Mouse (Mus musculus) intestine, postnatal 0 days (tissue): ENCODE measurements around the gene Car14. TPM values are rescaled to one million over a fixed set of nuclear protein-coding genes. Genes with fewer than 3 reads are reported as not detected.
"Not testable (repeated sequence)": the region's sequence is repeated elsewhere in the genome, so short reads cannot be mapped to it uniquely, and the experiment has no call there.

ENCODE experiments used
- ATAC-seq: fragments of 200-750 bp; cut with Nextera tagmentation; 2 replicates; pipeline ENCODE4 v1.8.0; 2017; ENCODE audit warnings: mild to moderate bottlenecking, moderate TSS enrichment, moderate library complexity
- H3K27ac ChIP-seq: fragments of 300-500 bp; sonication (generic); 2 replicates; pipeline ENCODE4 v1.5.1; 2014; ENCODE audit warnings: mild to moderate bottlenecking, low read depth, low read length, moderate library complexity
- H3K27me3 ChIP-seq: fragments of 300-500 bp; sonication (generic); replicated peaks from 2 replicates; pipeline ENCODE4 v1.6.1; 2014; ENCODE audit warnings: low read length, mixed read lengths; ENCODE audit not compliant: control insufficient read depth, insufficient read depth
- H3K36me3 ChIP-seq: fragments of 300-500 bp; sonication (generic); 2 replicates; pipeline ENCODE4 v1.6.1; 2014; ENCODE audit warnings: mild to moderate bottlenecking, moderate library complexity; ENCODE audit not compliant: control insufficient read depth, insufficient read depth
- H3K4me1 ChIP-seq: fragments of 300-500 bp; sonication (generic); replicated peaks from 2 replicates; pipeline ENCODE4 v1.6.1; 2014; ENCODE audit warnings: antibody characterized with exemption, low read length, mixed read lengths; ENCODE audit not compliant: control insufficient read depth, insufficient read depth
- H3K4me2 ChIP-seq: fragments of 300-500 bp; sonication (generic); replicated peaks from 2 replicates; pipeline ENCODE4 v1.6.1; 2014; ENCODE audit warnings: low read depth, mild to moderate bottlenecking, moderate library complexity
- H3K4me3 ChIP-seq: fragments of 300-500 bp; sonication (generic); 2 replicates; pipeline ENCODE4 v1.5.1; 2014; ENCODE audit warnings: low read depth, low read length
- H3K9ac ChIP-seq: fragments of 300-500 bp; sonication (generic); 2 replicates; pipeline ENCODE4 v1.6.1; 2014; ENCODE audit warnings: mild to moderate bottlenecking, low read depth, low read length
- H3K9me3 ChIP-seq: fragments of 300-500 bp; sonication (generic); 2 replicates; pipeline ENCODE4 v1.6.1; 2016; ENCODE audit warnings: mixed run types; ENCODE audit not compliant: control insufficient read depth
- CTCF ChIP-seq: sonication (generic); IDR thresholded peaks from 2 replicates; pipeline ENCODE4 v1.5.1; 2016; ENCODE audit warnings: low read depth, mild to moderate bottlenecking, control low read depth, antibody characterized with exemption, moderate library complexity
- WGBS: fragments of 180-500 bp; shearing (Covaris S2); extraction: QIAGEN DNeasy Blood & Tissue Kit; methylation state at CpG from one replicate; pipeline ENCODE4 v1.1.7; 2014; 5-methylcytosine and 5-hydroxymethylcytosine counted together
- polyA plus RNA-seq: library from polyadenylated mRNA; unstranded; fragments of >200 nt; fragmentation: Nextera tagmentation; extraction: Ambion mirVana; gene quantifications from 2 replicates; pipeline ENCODE4 v1.2.1, GENCODE M21; 2015

The Car14 gene
- polyA plus RNA-seq, 1 experiment from 2014 or later = 0.90 TPM

DNA sequence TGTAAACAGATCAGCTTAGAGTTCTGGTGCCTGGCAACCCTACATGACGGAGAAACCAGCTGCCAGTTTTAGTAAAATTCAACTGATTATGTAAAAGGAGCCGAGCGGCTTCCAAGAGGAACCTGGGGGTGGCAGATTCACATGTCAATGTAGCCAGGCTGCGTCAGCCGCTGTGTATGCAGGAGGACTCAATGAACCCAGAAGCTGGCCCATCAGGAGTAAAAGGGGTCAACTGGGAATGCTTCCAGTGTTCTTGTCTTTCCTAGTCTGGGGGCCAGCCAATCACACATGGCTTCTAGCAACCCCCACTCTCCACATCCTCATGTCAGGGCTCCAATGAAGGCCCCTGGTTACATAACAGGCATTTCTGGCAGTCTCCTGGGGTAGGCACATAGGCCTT is 39.4 kb downstream of the Car14 start:
- Histone ChIP-seq H3K27ac (no peak overlapping the region; the same call in 1 of the 2 replicates), H3K4me1 (no peaks in the 10 kb centered on the region), H3K9me3 (no peaks in the 10 kb centered on the region), H3K27me3 (no peaks in the 10 kb centered on the region), H3K4me3 (no peak overlapping the region), H3K9ac (no peak overlapping the region), H3K4me2 (no peak overlapping the region), H3K36me3 (peaks cover 35% of the 10 kb centered on the region)
- 71% methylated on average over 5 of the region's 5 CpGs for WGBS
- TF ChIP-seq CTCF = no peak
- no peak for ATAC-seq

DNA sequence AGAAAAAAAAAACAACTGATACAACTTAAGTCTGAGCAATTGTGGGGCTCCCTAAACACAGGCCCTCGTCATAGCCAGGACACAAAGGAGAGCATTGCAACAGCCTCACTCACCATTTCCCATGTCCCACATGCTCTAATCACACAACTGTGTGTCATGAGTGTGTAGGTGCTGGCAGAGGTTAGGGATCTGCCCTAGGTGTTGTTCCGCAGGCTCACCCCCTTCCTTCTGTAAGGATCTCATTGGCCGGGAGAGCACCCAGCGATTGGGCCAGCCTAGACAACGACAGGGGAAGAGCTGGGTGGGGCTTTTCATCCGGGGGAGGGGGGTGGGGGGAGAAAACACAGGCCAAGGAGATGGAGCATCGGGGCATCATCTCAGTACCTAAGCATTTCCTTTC is 40.9 kb downstream of the Car14 start:
- TF ChIP-seq CTCF = no peak

DNA sequence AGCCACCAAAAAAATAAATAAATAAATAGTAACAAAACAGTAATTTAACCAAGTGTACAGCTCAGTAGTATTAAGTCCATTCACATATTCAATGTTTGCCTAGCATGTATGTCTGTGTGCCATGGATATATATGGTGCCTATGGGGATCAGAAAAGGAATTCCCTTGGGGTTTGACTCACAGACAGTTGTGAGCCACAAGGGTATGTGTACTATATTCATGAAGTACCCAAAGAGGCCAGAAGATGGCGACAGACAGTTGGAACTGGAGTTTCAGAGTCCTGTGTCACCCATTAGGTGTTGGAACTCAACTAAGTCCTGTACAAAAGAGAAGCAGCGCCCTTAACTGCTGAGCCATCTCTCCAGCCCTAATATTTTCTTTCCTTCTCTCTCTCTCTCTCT is 42.7 kb downstream of the Car14 start:
- H3K9ac ChIP-seq = no peak overlapping the region
- no peak overlapping the region for H3K27ac ChIP-seq
- ATAC-seq = peak; percentile 60
- no peaks in the 10 kb centered on the region for H3K9me3 ChIP-seq
- TF ChIP-seq CTCF = peak; percentile 92
- H3K4me3 ChIP-seq = no peak overlapping the region
- WGBS = 29% methylated on average over 2 of the region's 2 CpGs
- H3K4me2 ChIP-seq = no peak overlapping the region
- no peaks in the 10 kb centered on the region for H3K27me3 ChIP-seq
- H3K4me1 ChIP-seq = no peaks in the 10 kb centered on the region
- H3K36me3 ChIP-seq = peaks cover 24% of the 10 kb centered on the region

More for the DNA sequence above, 40.9 kb downstream of the Car14 start:
- H3K9ac ChIP-seq = no peak overlapping the region
- H3K9me3 ChIP-seq = no peaks in the 10 kb centered on the region
- WGBS = 67% methylated on average over 7 of the region's 7 CpGs
- no peak overlapping the region for H3K4me3 ChIP-seq
- no peaks in the 10 kb centered on the region for H3K27me3 ChIP-seq
- no peak for ATAC-seq
- no peaks in the 10 kb centered on the region for H3K4me1 ChIP-seq
- H3K27ac ChIP-seq = no peak overlapping the region
- no peak overlapping the region for H3K4me2 ChIP-seq
- peaks cover 26% of the 10 kb centered on the region for H3K36me3 ChIP-seq

DNA sequence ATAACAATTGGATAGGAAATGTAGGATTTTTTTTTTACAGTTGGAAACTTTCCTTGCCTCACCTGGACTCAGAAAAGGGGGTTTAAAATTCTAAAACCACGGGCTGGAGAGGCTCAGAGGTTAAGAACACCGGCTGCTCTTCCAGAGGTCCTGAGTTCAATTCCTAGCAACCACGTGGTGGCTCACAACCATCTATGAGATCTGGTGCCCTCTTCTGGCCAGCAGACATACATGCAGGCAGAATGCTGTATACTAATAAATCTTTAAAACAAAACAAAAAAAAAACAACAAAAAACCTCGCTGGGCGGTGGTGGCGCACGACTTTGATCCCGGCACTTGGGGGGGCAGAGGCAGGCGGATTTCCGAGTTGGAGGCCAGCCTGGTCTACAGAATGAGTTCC is 43.3 kb downstream of the Car14 start:
- H3K4me1 ChIP-seq = no peaks in the 10 kb centered on the region
- no peak for ATAC-seq
- no peak overlapping the region for H3K4me2 ChIP-seq
- no peaks in the 10 kb centered on the region for H3K27me3 ChIP-seq
- H3K4me3 ChIP-seq = no peak overlapping the region
- H3K27ac ChIP-seq = no peak overlapping the region
- peaks cover 24% of the 10 kb centered on the region for H3K36me3 ChIP-seq
- H3K9me3 ChIP-seq = no peaks in the 10 kb centered on the region
- TF ChIP-seq CTCF = peak; percentile 56
- WGBS = 82% methylated on average over 10 of the region's 10 CpGs
- H3K9ac ChIP-seq = no peak overlapping the region

DNA sequence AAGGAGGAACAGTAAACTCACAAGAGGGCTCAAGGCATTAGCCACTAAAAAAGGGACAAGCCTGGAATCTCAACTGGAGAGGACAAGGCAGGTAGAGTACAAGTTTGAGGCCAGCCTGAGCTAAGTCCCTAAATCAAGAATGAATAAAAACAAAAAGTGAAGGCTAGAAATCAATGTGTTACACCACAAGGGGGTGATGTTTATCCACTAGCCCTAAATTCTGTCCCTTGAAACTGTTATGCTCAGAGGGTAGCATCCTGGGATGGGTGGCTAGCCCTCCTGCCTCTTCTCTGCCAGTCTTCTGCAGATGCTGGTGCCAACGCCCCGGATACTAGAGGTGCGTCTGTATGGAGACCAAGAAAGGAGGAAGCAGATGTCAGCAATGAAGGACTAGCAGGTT is 44.2 kb downstream of the Car14 start:
- ATAC-seq = no peak
- TF ChIP-seq CTCF = peak; percentile 59

DNA sequence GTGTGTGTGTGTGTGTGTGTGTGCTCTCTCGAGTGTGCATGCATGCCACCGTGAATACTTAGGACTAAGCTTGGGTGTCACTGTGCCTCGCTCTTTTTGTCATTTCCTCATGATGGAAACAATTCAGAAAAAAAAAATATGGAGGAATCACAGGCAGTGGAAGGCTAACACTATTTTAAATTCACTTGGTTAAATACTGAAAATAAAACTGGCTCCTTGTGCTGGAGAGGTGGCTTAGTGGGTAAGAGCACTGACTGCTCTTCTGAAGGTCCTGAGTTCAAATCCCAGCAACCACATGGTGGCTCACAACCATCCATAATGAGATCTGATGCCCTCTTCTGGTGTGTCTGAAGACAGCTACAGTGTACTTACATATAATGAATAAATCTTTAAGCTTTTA is 46.2 kb downstream of the Car14 start:
- H3K27me3 ChIP-seq, H3K27ac ChIP-seq, H3K36me3 ChIP-seq, H3K9me3 ChIP-seq, ATAC-seq, H3K4me2 ChIP-seq, H3K4me1 ChIP-seq, H3K9ac ChIP-seq, H3K4me3 ChIP-seq: not testable (repeated sequence)
- 83% methylated on average over 3 of the region's 3 CpGs for WGBS

More for the DNA sequence above, 44.2 kb downstream of the Car14 start:
- Histone ChIP-seq H3K9ac (no peak overlapping the region), H3K4me1 (no peaks in the 10 kb centered on the region), H3K27ac (no peak overlapping the region), H3K4me3 (no peak overlapping the region), H3K27me3 (no peaks in the 10 kb centered on the region), H3K9me3 (no peaks in the 10 kb centered on the region), H3K36me3 (peaks cover 20% of the 10 kb centered on the region), H3K4me2 (no peak overlapping the region)
- 76% methylated on average over 3 of the region's 3 CpGs for WGBS

DNA sequence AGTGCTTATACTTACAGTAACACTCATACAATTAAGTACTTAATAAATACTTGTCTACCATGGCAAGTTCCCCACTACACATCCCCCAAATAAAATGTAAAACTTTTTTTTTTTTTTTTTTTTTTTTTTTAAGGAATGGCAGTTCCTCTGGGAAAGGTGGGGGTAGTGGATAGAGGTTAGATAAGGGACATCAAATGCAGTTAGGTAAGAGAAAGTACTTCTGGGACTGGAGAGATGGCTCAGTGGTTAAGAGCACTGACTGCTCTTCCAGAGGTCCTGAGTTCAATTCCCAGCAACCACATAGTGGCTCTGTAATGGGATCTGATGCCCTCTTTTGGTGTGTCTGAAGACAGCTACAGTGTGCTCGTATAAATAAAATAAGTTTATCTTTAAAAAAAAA is 47.4 kb downstream of the Car14 start:
- not testable (repeated sequence) for H3K4me2 ChIP-seq, H3K9ac ChIP-seq, ATAC-seq, H3K4me1 ChIP-seq, H3K9me3 ChIP-seq, H3K27me3 ChIP-seq, H3K4me3 ChIP-seq, H3K27ac ChIP-seq
- 83% methylated on average over 1 of the region's 1 CpGs for WGBS
- H3K36me3 ChIP-seq = peaks cover 14% of the 10 kb centered on the region
